Mouse (Mus musculus): Measurements from ENCODE around the gene Plekha6. TPM values are rescaled to one million over a fixed set of nuclear protein-coding genes. Genes with fewer than 3 reads are reported as not detected.

Plekha6 gene
- polyA plus RNA-seq, 1 experiment: 104 TPM

GRCm38 (mm10) chr1:133197266-133197665 lies 33.3 kb downstream of the Plekha6 start:
- peaks cover 5% of the 10 kb centered on the region; the same call in 1 of the 2 replicates for H3K36me3 ChIP-seq (ENCODE audit: control insufficient read depth, insufficient read depth, low read length)
- H3K27me3 ChIP-seq (ENCODE audit: control insufficient read depth, insufficient read depth, low read length): no peaks in the 10 kb centered on the region
- no peak overlapping the region for H3K27ac ChIP-seq (ENCODE audit: insufficient read depth, low read depth, low read length)
- 78% methylated on average over 6 of the region's 6 CpGs for WGBS
- TF ChIP-seq CTCF (IDR thresholded peaks at IDR 0.05; ENCODE audit: extremely low read depth, insufficient read length, insufficient replicate concordance, low read depth, low read length): no peak
- TF ChIP-seq POLR2A (IDR thresholded peaks at IDR 0.05; ENCODE audit: low read depth, low read length): no peak
- H3K4me1 ChIP-seq (ENCODE audit: control insufficient read depth, insufficient read depth, insufficient read length, low read length): peaks cover 17% of the 10 kb centered on the region
- H3K4me3 ChIP-seq (ENCODE audit: low read depth, low read length): no peak overlapping the region

- WGBS: 60% methylated on average over 7 of the region's 7 CpGs
These were observed 35.7 kb downstream of the Plekha6 start for GRCm38 (mm10) chr1:133199706-133200105.

GRCm38 (mm10) chr1:133201499-133201898 lies 37.5 kb downstream of the Plekha6 start:
- Histone ChIP-seq H3K4me3 (ENCODE audit: low read depth, low read length) (no peak overlapping the region), H3K4me1 (ENCODE audit: control insufficient read depth, insufficient read depth, insufficient read length, low read length) (peaks cover 36% of the 10 kb centered on the region), H3K27me3 (ENCODE audit: control insufficient read depth, insufficient read depth, low read length) (no peaks in the 10 kb centered on the region), H3K27ac (ENCODE audit: insufficient read depth, low read depth, low read length) (no peak overlapping the region), H3K36me3 (ENCODE audit: control insufficient read depth, insufficient read depth, low read length) (peaks cover 3% of the 10 kb centered on the region; the same call in 1 of the 2 replicates)
- WGBS: 48% methylated on average over 4 of the region's 4 CpGs
- TF ChIP-seq CTCF (IDR thresholded peaks at IDR 0.05; ENCODE audit: extremely low read depth, insufficient read length, insufficient replicate concordance, low read depth, low read length): no peak
- no peak for TF ChIP-seq POLR2A (IDR thresholded peaks at IDR 0.05; ENCODE audit: low read depth, low read length)

More at GRCm38 (mm10) chr1:133199706-133200105, 35.7 kb downstream of the Plekha6 start:
- TF ChIP-seq POLR2A (IDR thresholded peaks at IDR 0.05; ENCODE audit: low read depth, low read length) (no peak), CTCF (IDR thresholded peaks at IDR 0.05; ENCODE audit: extremely low read depth, insufficient read length, insufficient replicate concordance, low read depth, low read length) (no peak)
- H3K4me3 ChIP-seq (ENCODE audit: low read depth, low read length): no peak overlapping the region
- H3K4me1 ChIP-seq (ENCODE audit: control insufficient read depth, insufficient read depth, insufficient read length, low read length): peaks cover 26% of the 10 kb centered on the region
- H3K36me3 ChIP-seq (ENCODE audit: control insufficient read depth, insufficient read depth, low read length): peaks cover 3% of the 10 kb centered on the region; the same call in 1 of the 2 replicates
- H3K27ac ChIP-seq (ENCODE audit: insufficient read depth, low read depth, low read length): no peak overlapping the region
- no peaks in the 10 kb centered on the region for H3K27me3 ChIP-seq (ENCODE audit: control insufficient read depth, insufficient read depth, low read length)

GRCm38 (mm10) chr1:133203701-133204100 lies 39.7 kb downstream of the Plekha6 start:
- WGBS: 33% methylated on average over 2 of the region's 2 CpGs
- Histone ChIP-seq H3K36me3 (ENCODE audit: control insufficient read depth, insufficient read depth, low read length) (peaks cover 1% of the 10 kb centered on the region; the same call in 1 of the 2 replicates), H3K4me1 (ENCODE audit: control insufficient read depth, insufficient read depth, insufficient read length, low read length) (peaks cover 36% of the 10 kb centered on the region), H3K27me3 (ENCODE audit: control insufficient read depth, insufficient read depth, low read length) (no peaks in the 10 kb centered on the region), H3K27ac (ENCODE audit: insufficient read depth, low read depth, low read length) (peak overlapping the region; percentile 88), H3K4me3 (ENCODE audit: low read depth, low read length) (no peak overlapping the region)
- TF ChIP-seq POLR2A (IDR thresholded peaks at IDR 0.05; ENCODE audit: low read depth, low read length) (no peak), CTCF (IDR thresholded peaks at IDR 0.05; ENCODE audit: extremely low read depth, insufficient read length, insufficient replicate concordance, low read depth, low read length) (no peak)

- Histone ChIP-seq H3K27ac (ENCODE audit: insufficient read depth, low read depth, low read length) (peak overlapping the region; percentile 88), H3K27me3 (ENCODE audit: control insufficient read depth, insufficient read depth, low read length) (no peaks in the 10 kb centered on the region), H3K4me3 (ENCODE audit: low read depth, low read length) (peak overlapping the region; percentile 48), H3K36me3 (ENCODE audit: control insufficient read depth, insufficient read depth, low read length) (peaks cover 1% of the 10 kb centered on the region; the same call in 1 of the 2 replicates), H3K4me1 (ENCODE audit: control insufficient read depth, insufficient read depth, insufficient read length, low read length) (peaks cover 40% of the 10 kb centered on the region)
- TF ChIP-seq CTCF (IDR thresholded peaks at IDR 0.05; ENCODE audit: extremely low read depth, insufficient read length, insufficient replicate concordance, low read depth, low read length) (no peak), POLR2A (IDR thresholded peaks at IDR 0.05; ENCODE audit: low read depth, low read length) (no peak)
- WGBS: 26% methylated on average over 11 of the region's 11 CpGs
These were observed 40.4 kb downstream of the Plekha6 start for GRCm38 (mm10) chr1:133204341-133204849.

GRCm38 (mm10) chr1:133204985-133205384 lies 41.0 kb downstream of the Plekha6 start:
- WGBS: 13% methylated on average over 10 of the region's 10 CpGs
- peak overlapping the region; percentile 88 for H3K27ac ChIP-seq (ENCODE audit: insufficient read depth, low read depth, low read length)
- H3K36me3 ChIP-seq (ENCODE audit: control insufficient read depth, insufficient read depth, low read length): peaks cover 1% of the 10 kb centered on the region; the same call in 1 of the 2 replicates
- no peaks in the 10 kb centered on the region for H3K27me3 ChIP-seq (ENCODE audit: control insufficient read depth, insufficient read depth, low read length)
- H3K4me3 ChIP-seq (ENCODE audit: low read depth, low read length): peak overlapping the region; percentile 48
- TF ChIP-seq CTCF (IDR thresholded peaks at IDR 0.05; ENCODE audit: extremely low read depth, insufficient read length, insufficient replicate concordance, low read depth, low read length): no peak
- TF ChIP-seq POLR2A (IDR thresholded peaks at IDR 0.05; ENCODE audit: low read depth, low read length): no peak
- peaks cover 45% of the 10 kb centered on the region for H3K4me1 ChIP-seq (ENCODE audit: control insufficient read depth, insufficient read depth, insufficient read length, low read length)

GRCm38 (mm10) chr1:133208086-133208815 lies 44.2 kb downstream of the Plekha6 start:
- Histone ChIP-seq H3K4me3 (ENCODE audit: low read depth, low read length) (no peak overlapping the region), H3K36me3 (ENCODE audit: control insufficient read depth, insufficient read depth, low read length) (no peaks in the 10 kb centered on the region), H3K4me1 (ENCODE audit: control insufficient read depth, insufficient read depth, insufficient read length, low read length) (peaks cover 64% of the 10 kb centered on the region), H3K27ac (ENCODE audit: insufficient read depth, low read depth, low read length) (no peak overlapping the region), H3K27me3 (ENCODE audit: control insufficient read depth, insufficient read depth, low read length) (no peaks in the 10 kb centered on the region)
- 79% methylated on average over 11 of the region's 11 CpGs for WGBS
- TF ChIP-seq CTCF (IDR thresholded peaks at IDR 0.05; ENCODE audit: extremely low read depth, insufficient read length, insufficient replicate concordance, low read depth, low read length) (no peak), POLR2A (IDR thresholded peaks at IDR 0.05; ENCODE audit: low read depth, low read length) (no peak)

All from small intestine, adult 2 months (tissue).